Mouse (Mus musculus) midbrain, embryonic 15.5 days (tissue): ENCODE results near the gene Kirrel2. TPM values are rescaled to one million over a fixed set of nuclear protein-coding genes. Genes with fewer than 3 reads are reported as not detected.
A peak's percentile ranks its signal among the peaks of the same experiment; 100 is the strongest.

Source experiments
- ATAC-seq: fragments of 200-750 bp; cut with Nextera tagmentation; replicated peaks from 2 replicates; pipeline ENCODE4 v1.8.0; 2017; ENCODE audit warnings: moderate TSS enrichment
- H3K27ac ChIP-seq: fragments of 300-500 bp; sonication (generic); 2 replicates; pipeline ENCODE4 v1.5.1; 2015; ENCODE audit warnings: mild to moderate bottlenecking, inconsistent platforms
- H3K27me3 ChIP-seq: fragments of 300-500 bp; sonication (generic); replicated peaks from 2 replicates; pipeline ENCODE4 v1.6.1; 2015; ENCODE audit warnings: inconsistent platforms
- H3K36me3 ChIP-seq: fragments of 300-500 bp; sonication (generic); replicated peaks from 2 replicates; pipeline ENCODE4 v1.6.1; 2015; ENCODE audit warnings: inconsistent platforms
- H3K4me1 ChIP-seq: fragments of 300-500 bp; sonication (generic); 2 replicates; pipeline ENCODE4 v1.6.1; 2015; ENCODE audit warnings: inconsistent platforms
- H3K4me2 ChIP-seq: fragments of 300-500 bp; sonication (generic); 2 replicates; pipeline ENCODE4 v1.6.1; 2015; ENCODE audit warnings: inconsistent platforms, mild to moderate bottlenecking, moderate library complexity
- H3K4me3 ChIP-seq: fragments of 300-500 bp; sonication (generic); 2 replicates; pipeline ENCODE4 v1.5.1; 2015; ENCODE audit warnings: mild to moderate bottlenecking, inconsistent platforms
- H3K9ac ChIP-seq: fragments of 300-500 bp; sonication (generic); 2 replicates; pipeline ENCODE4 v1.6.1; 2015; ENCODE audit warnings: mild to moderate bottlenecking, inconsistent platforms
- H3K9me3 ChIP-seq: fragments of 300-500 bp; sonication (generic); 2 replicates; pipeline ENCODE4 v1.6.1; 2016; ENCODE audit warnings: inconsistent platforms
- WGBS: fragments of 180-500 bp; shearing (Covaris S2); methylation state at CpG from one replicate; pipeline ENCODE4 v1.1.7; 2015; ENCODE audit warnings: mixed read lengths; 5-methylcytosine and 5-hydroxymethylcytosine counted together
- polyA plus RNA-seq: library from polyadenylated mRNA; unstranded; fragments of >200 nt; fragmentation: Nextera tagmentation; extraction: Ambion mirVana; gene quantifications from 2 replicates; pipeline ENCODE4 v1.2.1, GENCODE M21; 2015

Gene Kirrel2
- polyA plus RNA-seq, 1 experiment from 2014 or later, result 1.3 TPM

DNA sequence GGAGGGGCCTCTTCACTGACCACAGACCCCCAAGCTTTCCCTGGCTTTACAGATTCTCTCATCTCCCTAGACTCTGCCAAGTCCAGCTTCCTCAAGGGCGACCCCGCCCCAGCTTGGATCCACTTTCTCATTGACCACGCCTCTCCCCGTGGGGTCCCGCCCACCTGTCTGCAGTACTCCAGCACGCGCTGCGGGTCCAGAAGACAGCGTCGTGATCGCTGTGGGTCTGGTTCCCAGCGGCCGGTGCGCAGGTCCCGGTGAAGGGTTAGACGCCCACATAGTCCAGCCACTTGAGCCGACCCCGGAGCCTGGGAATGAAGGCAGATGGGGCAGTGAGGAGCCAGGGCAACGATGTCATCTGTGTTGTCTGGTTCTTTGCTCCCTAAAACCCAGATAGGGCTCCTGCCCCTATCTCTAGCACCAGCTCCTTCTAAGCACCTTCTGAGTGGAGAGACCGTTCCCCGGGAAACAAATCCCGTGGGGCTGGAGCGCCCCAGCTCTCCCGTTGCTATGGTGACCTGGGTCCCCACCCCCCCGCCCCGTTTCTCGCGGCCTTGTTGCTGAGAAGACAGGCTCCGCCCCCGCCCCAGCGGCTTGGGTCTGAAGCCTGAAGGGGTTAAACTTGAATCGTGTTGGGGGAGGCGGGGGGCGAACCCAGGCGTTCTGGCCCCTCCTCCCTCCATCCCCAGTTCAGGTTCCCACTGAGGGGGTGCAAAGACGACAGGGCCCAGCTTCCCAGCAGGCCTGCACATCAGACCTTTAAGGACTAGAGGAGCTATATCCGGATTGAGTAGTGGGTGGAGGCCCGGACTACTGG is 13.1 kb downstream of the Kirrel2 start:
- peak; percentile 63 for ATAC-seq
- under 1% methylated on average over 38 of the region's 38 CpGs for WGBS
- Histone ChIP-seq H3K4me1 (peaks cover 36% of the 10 kb centered on the region), H3K9ac (peak overlapping the region; percentile 90), H3K9me3 (no peaks in the 10 kb centered on the region), H3K27me3 (no peaks in the 10 kb centered on the region), H3K36me3 (peaks cover 28% of the 10 kb centered on the region), H3K27ac (peak overlapping the region; percentile 97), H3K4me3 (peak overlapping the region; percentile 80), H3K4me2 (peak overlapping the region; percentile 72)

DNA sequence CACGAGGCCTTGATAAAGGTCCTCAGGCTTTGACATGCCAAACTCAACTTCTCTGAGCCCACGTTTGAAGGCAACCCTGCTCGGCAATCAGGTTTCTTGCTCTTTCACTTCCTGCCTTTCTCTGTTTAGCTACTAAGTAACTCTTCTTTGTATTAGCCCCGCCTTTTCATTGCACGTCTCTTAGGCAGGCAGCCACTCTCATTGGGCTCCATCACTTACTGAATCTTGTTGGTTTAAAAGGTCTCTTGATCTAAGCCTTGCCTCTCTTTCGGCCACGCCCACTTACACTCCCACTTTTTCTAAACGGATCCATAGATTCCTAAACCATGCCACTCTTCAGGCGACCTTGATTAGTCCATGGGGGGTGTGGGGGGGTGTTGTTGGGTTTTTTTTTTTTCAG is 13.8 kb downstream of the Kirrel2 start:
- H3K27ac ChIP-seq, result peak overlapping the region; percentile 97
- WGBS, result 17% methylated on average over 9 of the region's 9 CpGs
- peaks cover 33% of the 10 kb centered on the region for H3K36me3 ChIP-seq
- peaks cover 36% of the 10 kb centered on the region for H3K4me1 ChIP-seq
- peak overlapping the region; percentile 90 for H3K9ac ChIP-seq
- no peak for ATAC-seq
- H3K9me3 ChIP-seq, result no peaks in the 10 kb centered on the region
- peak overlapping the region; percentile 80 for H3K4me3 ChIP-seq
- H3K4me2 ChIP-seq, result peak overlapping the region; percentile 72
- H3K27me3 ChIP-seq, result no peaks in the 10 kb centered on the region

DNA sequence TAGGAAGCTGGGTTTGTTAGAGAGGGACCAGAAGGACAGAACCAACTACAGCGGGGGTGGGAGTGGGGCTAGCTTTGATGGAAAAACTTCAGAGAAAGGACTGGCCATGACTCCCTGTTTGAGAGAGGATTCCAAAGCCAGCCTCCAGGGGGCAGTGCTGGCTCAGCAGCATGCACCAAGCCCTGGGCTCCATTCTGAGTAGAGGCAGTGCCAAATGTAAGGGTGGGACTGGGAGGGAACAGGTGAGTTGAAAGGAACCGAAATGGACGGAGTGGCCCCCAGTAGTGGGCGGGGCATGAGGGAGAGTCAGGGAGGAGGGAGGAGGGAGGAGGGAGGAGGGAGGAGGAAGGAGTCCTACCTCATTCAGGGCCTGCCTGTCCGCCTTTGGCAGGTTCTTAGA is 16.8 kb downstream of the Kirrel2 start:
- no peak for ATAC-seq
- whole genome bisulfite sequencing, result 17% methylated on average over 4 of the region's 5 CpGs
- Histone ChIP-seq H3K9me3 (no peaks in the 10 kb centered on the region), H3K4me2 (no peak overlapping the region), H3K4me1 (peaks cover 30% of the 10 kb centered on the region), H3K36me3 (peaks cover 50% of the 10 kb centered on the region), H3K9ac (no peak overlapping the region), H3K27ac (no peak overlapping the region), H3K4me3 (no peak overlapping the region), H3K27me3 (no peaks in the 10 kb centered on the region)

DNA sequence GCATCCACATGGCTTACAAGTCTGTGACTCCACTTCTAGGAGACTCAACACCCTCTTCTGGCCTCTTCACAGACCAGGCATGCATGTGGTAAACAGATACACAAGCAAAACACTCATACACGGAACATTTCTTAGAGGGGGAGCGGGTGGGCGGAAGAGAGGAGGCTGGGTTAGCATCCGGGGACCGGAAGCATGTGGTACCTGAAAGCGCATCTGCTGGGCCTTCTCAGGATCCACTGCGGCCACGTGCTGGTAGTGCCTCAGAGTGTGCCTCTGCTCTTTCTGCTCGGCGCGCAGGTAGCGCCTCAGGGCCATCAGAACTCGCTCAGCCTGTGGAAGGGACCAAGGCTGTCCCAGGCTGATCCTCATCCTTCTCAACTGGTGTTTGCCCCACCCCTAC is 17.8 kb downstream of the Kirrel2 start:
- peaks cover 60% of the 10 kb centered on the region for H3K36me3 ChIP-seq
- no peak overlapping the region for H3K9ac ChIP-seq
- H3K4me2 ChIP-seq, result no peak overlapping the region
- no peak overlapping the region for H3K4me3 ChIP-seq
- H3K27ac ChIP-seq, result no peak overlapping the region
- H3K4me1 ChIP-seq, result peaks cover 30% of the 10 kb centered on the region
- H3K27me3 ChIP-seq, result no peaks in the 10 kb centered on the region
- H3K9me3 ChIP-seq, result no peaks in the 10 kb centered on the region
- 87% methylated on average over 13 of the region's 13 CpGs for WGBS
- no peak for ATAC-seq

DNA sequence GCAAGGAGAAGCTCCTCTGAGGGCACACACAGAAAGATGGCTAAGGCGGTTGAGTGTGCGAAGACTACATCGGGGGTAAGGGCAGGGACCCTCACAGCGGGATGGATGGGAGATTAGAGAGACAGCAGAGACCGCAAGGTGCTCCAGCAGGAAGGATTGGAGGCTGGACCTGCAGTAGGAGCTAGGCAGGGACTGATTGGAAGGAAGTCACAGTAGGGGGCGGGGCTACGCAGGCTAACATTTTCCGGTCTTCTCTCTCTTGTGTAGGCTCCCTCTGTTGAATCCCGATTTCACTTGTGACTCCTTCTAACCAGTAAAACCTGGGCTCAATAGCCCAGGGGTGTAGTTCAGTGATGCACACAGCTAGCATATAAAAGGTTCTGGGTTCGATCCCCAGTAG is 20.6 kb downstream of the Kirrel2 start:
- Histone ChIP-seq H3K9me3 (no peaks in the 10 kb centered on the region), H3K4me1 (peaks cover 6% of the 10 kb centered on the region), H3K4me3 (no peak overlapping the region), H3K36me3 (peaks cover 53% of the 10 kb centered on the region), H3K4me2 (no peak overlapping the region), H3K27ac (no peak overlapping the region), H3K9ac (no peak overlapping the region), H3K27me3 (no peaks in the 10 kb centered on the region)
- no peak for ATAC-seq
- 27% methylated on average over 10 of the region's 10 CpGs for WGBS

DNA sequence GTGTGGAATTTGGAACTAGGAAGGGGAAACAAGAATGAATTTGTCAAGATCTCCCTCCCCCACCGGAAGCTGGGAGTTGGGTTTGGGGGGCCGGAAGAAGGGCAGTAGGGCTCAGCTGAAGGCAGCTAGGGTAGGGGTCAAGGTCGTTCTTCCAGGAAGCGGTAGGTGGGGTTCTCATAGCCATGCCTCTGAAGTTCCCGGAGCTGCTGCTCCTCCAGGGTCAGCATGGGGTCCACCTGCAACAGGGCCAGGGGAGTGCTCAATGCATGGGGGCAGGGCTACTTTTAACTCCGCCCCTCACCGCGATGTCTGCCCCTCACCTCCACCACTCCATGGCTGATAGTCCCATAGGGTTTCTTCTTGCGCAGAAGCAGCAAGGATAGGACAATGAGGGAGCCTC is 22.3 kb downstream of the Kirrel2 start:
- Histone ChIP-seq H3K4me1 (no peaks in the 10 kb centered on the region), H3K36me3 (peaks cover 46% of the 10 kb centered on the region), H3K9me3 (no peaks in the 10 kb centered on the region), H3K4me3 (no peak overlapping the region), H3K9ac (no peak overlapping the region), H3K27ac (no peak overlapping the region), H3K27me3 (no peaks in the 10 kb centered on the region), H3K4me2 (no peak overlapping the region)
- 53% methylated on average over 9 of the region's 9 CpGs for WGBS
- ATAC-seq, result no peak

DNA sequence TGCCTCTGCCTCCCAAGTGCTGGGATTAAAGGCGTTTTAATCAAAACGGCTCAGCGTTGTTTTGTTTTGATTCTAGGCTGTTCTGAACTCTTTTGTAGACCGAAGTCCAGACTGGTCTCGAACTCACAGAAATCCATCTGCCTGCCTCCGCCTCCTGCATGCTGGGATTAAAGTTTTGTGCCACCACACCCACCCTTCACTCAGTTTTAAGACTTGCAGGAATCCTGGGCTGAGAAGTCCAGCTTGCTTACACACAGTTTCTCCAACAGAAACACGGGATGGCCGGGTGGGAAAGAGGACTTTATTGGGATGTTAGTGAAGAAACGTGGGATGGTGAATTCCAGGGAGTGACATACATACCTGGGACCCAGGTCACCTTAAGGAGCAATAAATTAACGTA is 22.8 kb downstream of the Kirrel2 start:
- Histone ChIP-seq H3K4me3 (no peak overlapping the region), H3K9me3 (no peaks in the 10 kb centered on the region), H3K36me3 (peaks cover 42% of the 10 kb centered on the region), H3K27ac (no peak overlapping the region), H3K27me3 (no peaks in the 10 kb centered on the region), H3K4me1 (no peaks in the 10 kb centered on the region), H3K9ac (no peak overlapping the region), H3K4me2 (no peak overlapping the region)
- ATAC-seq, result no peak
- 76% methylated on average over 10 of the region's 10 CpGs for WGBS

DNA sequence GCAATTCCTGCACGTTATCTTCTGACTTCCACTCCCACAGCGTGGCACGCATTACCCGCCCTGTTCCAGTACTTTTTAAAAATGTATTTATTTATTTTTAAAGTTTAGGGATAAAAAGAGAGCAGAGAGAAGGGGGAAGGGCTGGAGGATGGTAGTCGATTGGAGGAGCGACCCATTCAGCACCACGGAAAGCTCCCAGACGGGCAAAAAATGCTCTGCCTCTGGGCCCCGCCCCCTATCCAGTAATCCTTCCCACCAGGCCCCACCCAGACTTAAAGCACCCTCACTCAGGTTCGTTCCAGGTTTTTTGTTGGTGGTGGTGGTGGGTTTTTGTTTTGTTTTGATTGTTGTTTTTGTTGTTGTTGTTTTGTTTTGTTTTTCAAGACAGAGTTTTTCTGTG is 23.3 kb downstream of the Kirrel2 start:
- H3K4me2 ChIP-seq, result no peak overlapping the region
- no peaks in the 10 kb centered on the region for H3K9me3 ChIP-seq
- H3K9ac ChIP-seq, result no peak overlapping the region
- no peaks in the 10 kb centered on the region for H3K27me3 ChIP-seq
- H3K4me3 ChIP-seq, result no peak overlapping the region
- 3% methylated on average over 10 of the region's 10 CpGs for WGBS
- ATAC-seq, result no peak
- no peaks in the 10 kb centered on the region for H3K4me1 ChIP-seq
- peaks cover 37% of the 10 kb centered on the region for H3K36me3 ChIP-seq
- H3K27ac ChIP-seq, result no peak overlapping the region

DNA sequence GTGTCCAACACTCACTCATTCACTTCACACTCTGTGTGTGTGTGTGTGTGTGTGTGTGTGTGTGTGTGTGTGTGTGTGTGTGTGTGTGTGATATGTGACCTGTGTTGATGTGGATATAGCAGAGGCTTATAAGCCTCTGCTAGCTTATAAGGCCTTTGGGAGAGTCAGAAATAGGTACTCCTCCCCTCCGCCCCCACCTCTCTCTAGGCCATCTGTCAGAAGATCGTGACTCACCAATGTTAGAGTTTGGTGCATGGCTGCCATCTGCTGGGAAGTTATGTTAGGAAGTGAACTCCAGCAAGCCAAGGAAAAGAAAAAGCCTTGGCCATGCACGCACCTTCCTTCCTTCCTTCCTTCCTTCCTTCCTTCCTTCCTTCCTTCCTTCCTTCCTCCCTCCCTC is 25.7 kb downstream of the Kirrel2 start:
- no peaks in the 10 kb centered on the region for H3K27me3 ChIP-seq
- H3K36me3 ChIP-seq, result peaks cover 24% of the 10 kb centered on the region
- H3K4me1 ChIP-seq, result no peaks in the 10 kb centered on the region
- no peak overlapping the region for H3K4me2 ChIP-seq
- H3K9me3 ChIP-seq, result no peaks in the 10 kb centered on the region
- H3K27ac ChIP-seq, result no peak overlapping the region
- WGBS, result 13% methylated on average over 3 of the region's 3 CpGs
- no peak overlapping the region for H3K9ac ChIP-seq
- H3K4me3 ChIP-seq, result no peak overlapping the region
- ATAC-seq, result peak; percentile 59

DNA sequence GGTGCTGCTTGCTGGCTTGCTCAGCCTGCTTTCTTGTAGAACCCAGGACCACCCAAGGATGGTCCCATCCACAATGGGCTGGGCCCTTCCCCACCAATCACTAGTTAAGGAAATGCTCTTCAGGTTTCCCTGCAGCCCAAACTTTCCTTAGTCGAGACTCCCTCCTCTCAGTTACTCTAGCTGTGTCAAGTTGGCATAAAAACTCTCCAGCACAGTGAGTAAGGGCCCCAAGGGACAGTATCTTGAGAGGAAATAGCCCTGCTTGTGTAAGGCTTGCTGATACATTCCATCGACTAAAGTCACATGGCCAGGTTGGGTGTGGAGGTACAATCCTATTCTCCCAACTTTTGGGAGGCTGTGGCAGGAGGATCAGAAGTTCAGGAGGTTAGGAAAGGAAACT is 27.3 kb downstream of the Kirrel2 start:
- no peaks in the 10 kb centered on the region for H3K4me1 ChIP-seq
- no peak overlapping the region for H3K4me3 ChIP-seq
- H3K4me2 ChIP-seq, result no peak overlapping the region
- H3K27me3 ChIP-seq, result no peaks in the 10 kb centered on the region
- H3K27ac ChIP-seq, result no peak overlapping the region
- WGBS, result 57% methylated on average over 2 of the region's 2 CpGs
- H3K36me3 ChIP-seq, result peaks cover 16% of the 10 kb centered on the region
- no peaks in the 10 kb centered on the region for H3K9me3 ChIP-seq
- H3K9ac ChIP-seq, result no peak overlapping the region
- no peak for ATAC-seq

DNA sequence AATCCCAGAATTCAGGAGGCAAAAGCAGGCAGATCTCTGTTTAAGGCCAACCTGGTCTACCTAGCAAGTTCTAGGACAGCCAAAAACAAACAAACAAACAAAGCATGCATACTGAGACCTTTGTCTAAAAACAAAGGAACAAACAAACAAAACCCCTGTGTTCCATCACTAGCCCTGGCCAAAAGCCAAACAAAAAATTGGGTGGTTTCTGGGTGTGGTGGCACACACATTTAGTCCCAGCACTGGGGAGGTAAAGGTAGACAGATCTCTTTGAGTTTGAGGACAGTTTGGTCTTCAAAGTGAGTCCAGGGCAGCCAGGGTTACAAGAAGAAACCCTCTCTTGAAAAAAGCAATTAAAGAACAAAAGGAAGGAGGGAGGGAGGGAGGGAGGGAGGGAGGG is 28.2 kb downstream of the Kirrel2 start:
- H3K9ac ChIP-seq, result no peak overlapping the region
- H3K4me2 ChIP-seq, result no peak overlapping the region
- no peaks in the 10 kb centered on the region for H3K27me3 ChIP-seq
- no peaks in the 10 kb centered on the region for H3K9me3 ChIP-seq
- H3K4me3 ChIP-seq, result no peak overlapping the region
- no peaks in the 10 kb centered on the region for H3K4me1 ChIP-seq
- peaks cover 11% of the 10 kb centered on the region; the same call in 1 of the 2 replicates for H3K36me3 ChIP-seq
- H3K27ac ChIP-seq, result no peak overlapping the region
- no peak for ATAC-seq

DNA sequence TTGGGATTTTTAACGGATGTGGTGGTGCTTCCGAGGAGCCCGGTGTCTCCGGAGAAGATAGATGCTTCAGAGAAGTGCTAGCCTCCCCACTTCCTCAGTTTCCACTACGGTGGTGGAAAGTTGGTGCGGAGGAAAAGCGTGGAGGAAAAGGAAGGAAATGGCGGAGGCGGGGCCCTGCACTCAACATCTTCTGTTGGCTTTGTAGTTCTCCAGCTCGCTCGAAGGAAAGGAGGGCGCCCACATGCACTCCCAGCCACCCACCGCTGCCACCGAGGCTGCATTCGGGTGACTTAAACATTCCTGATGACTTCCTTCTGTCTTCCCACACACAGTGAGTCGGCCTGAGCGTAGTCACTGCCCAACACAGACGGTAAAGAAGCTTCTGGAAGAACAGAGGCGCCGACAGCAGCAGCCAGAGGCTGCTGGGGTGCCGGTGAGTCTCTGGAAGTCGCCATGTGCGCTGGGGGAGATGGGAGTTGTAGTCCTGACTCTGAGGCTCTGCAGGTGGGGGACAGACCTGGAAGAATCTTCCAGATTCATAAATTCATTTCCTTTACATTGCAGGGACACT is 34.3 kb downstream of the Kirrel2 start:
- H3K4me3 ChIP-seq, result peak overlapping the region; percentile 61
- H3K27ac ChIP-seq, result peak overlapping the region; percentile 54
- peaks cover 18% of the 10 kb centered on the region for H3K4me1 ChIP-seq
- peak overlapping the region; percentile 95 for H3K4me2 ChIP-seq
- H3K36me3 ChIP-seq, result peaks cover 5% of the 10 kb centered on the region; the same call in 1 of the 2 replicates
- 55% methylated on average over 23 of the region's 23 CpGs for WGBS
- no peaks in the 10 kb centered on the region for H3K27me3 ChIP-seq
- ATAC-seq, result no peak
- H3K9me3 ChIP-seq, result no peaks in the 10 kb centered on the region
- peak overlapping the region; percentile 58 for H3K9ac ChIP-seq

DNA sequence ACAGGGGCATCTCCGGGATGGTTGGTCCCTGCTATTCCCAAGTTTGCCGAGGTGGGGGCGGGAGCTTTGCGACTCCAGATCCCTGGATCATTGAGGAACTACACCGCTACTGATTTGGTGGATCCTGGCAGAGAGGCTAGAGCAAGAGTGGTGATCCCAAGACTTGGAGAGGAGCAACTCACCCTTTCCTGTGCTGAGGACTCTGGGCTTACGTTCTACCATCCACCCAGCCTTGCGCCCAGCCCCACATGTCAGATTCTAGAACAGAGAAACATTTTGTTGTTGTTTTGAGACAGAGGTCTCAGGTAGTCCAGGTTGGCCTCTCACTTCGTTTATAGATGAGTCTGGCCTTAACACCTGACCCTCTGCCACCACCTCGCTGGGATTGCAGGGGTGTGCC is 34.9 kb downstream of the Kirrel2 start:
- peak overlapping the region; percentile 95 for H3K4me2 ChIP-seq
- H3K9me3 ChIP-seq, result no peaks in the 10 kb centered on the region
- peaks cover 18% of the 10 kb centered on the region for H3K4me1 ChIP-seq
- peaks cover 5% of the 10 kb centered on the region; the same call in 1 of the 2 replicates for H3K36me3 ChIP-seq
- peak overlapping the region; percentile 61 for H3K4me3 ChIP-seq
- H3K27ac ChIP-seq, result peak overlapping the region; percentile 54; the same call in 1 of the 2 replicates
- 14% methylated on average over 9 of the region's 9 CpGs for WGBS
- no peaks in the 10 kb centered on the region for H3K27me3 ChIP-seq
- peak overlapping the region; percentile 58 for H3K9ac ChIP-seq
- ATAC-seq, result peak; percentile 60; the same call in 1 of the 2 replicates
